Mouse (Mus musculus): ENCODE results near the gene Wdr18.

GRCm38 (mm10) chr10:79989870-79990269, 29.9 kb downstream of the Wdr18 start:
- TF ChIP-seq CTCF (IDR thresholded peaks at IDR 0.05; ENCODE audit: low read depth) (no peak), EP300 (IDR thresholded peaks at IDR 0.05; ENCODE audit: low read depth) (no peak)

All from liver, embryonic 14.5 days (tissue).